Mouse (Mus musculus) urinary bladder, postnatal 36 days (tissue): ENCODE measurements around the gene Icosl.
"Not testable (repeated sequence)": the region's sequence is repeated elsewhere in the genome, so short reads cannot be mapped to it uniquely, and the experiment has no call there.

Source experiments
- DNase-seq, 2 experiments: peaks; one replicate each; pipeline ENCODE4 v3.0.0; 2022; ENCODE audit warnings: low spot score in 2 of 2, mixed read lengths in 1 of 2

Gene Icosl

GRCm38 (mm10) chr10:78114521-78115092 lies 45.5 kb downstream of the Icosl start:
- no peak for DNase-seq

GRCm38 (mm10) chr10:78115153-78115552 lies 46.1 kb downstream of the Icosl start:
- DNase-seq: no peak

DNA sequence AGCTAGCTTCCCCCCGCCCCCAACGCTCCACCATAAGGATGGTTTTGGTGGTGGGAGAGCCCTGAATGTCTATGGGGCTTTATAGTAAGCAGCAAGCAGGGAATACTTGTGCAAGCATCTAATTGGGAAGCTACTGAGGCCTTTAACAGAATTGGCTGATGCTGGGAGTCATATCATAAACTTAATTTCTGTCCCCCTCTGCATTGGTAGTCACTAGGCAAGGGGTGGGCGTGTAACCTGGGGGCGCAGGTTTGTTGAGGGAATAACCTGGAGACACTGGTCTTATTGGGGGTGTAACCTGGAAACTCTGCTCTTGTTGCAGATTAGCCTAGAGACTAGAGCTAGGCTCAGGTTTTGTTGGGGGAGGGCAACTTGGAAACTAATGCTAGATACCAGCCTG lies 50.3 kb downstream of the Icosl start:
- DNase-seq: no peak

DNA sequence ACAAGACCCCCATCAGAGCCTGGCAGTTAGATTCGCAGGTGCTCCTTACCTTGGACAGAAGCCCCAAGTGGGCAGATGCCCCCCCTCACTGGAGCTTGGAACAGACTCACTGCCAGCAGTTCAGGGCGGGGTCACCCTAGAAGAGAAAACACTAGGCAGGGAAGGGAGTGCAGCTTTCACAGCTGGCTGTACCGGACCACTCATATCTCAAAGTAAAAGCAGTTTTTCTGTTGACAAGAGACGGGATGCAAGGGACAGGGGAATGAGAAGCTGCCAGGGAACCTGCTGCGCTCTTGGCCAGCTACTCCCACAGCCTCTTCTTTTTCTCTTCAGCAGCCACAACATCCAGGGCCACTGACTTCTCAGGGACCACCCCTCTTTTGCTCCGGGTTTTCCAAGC lies 55.0 kb downstream of the Icosl start:
- DNase-seq: not testable (repeated sequence)

DNA sequence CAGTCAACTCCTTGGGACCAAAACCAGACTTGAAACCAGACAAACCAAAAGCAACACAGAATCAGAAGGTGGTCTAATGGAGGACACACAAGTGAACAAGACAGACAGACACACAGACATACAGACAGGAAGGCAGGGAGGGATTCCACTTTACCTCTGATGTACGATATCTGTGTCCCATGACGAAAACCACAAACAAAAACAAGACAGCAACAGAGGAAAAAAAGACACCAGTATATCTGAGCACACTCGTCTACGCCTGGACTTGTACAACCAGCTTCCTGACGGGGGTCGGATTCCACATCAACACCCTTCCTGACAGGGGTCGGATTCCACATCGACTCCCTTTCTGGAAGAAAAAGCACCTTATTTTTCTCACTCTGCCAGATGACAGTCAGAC lies 56.0 kb downstream of the Icosl start:
- DNase-seq: not testable (repeated sequence)

- DNase-seq: no peak
Measured at GRCm38 (mm10) chr10:78126311-78126710, 57.2 kb downstream of the Icosl start.

DNA sequence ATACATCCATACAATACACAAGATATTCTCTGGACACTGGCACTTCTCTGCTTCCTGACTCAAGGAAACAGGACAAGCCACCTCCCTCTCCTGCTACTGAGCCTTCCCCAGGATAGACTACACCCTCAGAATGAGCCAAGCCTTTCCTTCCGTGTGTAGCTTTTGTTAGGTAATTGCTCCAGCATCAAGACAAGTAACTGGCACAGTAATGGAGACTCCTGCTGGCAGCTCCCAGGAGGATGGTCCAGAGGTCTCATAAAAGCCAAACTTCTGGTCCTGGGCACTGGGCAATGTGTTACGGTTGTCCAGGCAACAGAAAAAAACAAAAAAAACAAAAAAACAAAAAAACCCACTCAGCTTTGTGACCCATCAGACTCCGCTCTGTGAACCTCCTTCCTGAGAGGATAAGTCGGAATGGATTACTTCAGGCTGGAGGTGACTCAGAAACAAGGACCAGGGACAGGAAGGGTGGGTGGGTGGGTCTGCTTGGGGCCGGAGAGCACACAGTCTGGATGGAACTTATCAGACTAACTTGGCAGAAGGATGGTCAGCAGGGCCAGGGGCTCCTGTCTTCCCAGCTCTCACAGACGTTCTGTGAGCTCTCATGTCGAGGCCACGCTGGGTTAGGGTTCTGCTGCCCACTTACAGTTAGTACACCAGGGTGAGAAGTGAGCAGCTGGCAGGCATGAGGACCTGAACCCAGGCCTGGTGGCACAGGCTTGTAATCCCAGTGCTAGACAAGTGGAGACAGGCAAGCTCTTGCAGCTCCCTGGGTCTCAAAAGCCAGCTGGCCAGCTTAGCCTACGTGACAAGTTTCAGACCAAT lies 58.2 kb downstream of the Icosl start:
- DNase-seq: no peak

DNA sequence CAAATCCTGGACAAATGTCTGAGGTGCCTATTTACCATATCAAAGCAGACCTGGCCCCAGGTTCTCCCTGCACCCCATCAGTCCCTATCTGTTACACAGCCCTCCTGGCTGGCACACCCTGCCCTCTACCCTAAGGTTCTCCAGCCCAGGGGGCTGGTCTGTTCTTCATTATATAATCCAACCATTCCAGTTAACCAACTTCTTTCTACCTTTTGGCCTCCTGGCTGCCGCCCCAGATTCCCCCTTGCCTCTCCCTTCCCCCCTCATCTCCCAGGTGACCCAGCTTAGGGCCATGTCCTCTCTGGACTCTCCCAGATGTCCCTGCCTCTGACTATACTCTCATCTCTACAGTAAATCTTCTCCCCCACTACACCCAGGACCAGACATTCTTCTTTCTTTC lies 58.8 kb downstream of the Icosl start:
- no peak for DNase-seq

DNA sequence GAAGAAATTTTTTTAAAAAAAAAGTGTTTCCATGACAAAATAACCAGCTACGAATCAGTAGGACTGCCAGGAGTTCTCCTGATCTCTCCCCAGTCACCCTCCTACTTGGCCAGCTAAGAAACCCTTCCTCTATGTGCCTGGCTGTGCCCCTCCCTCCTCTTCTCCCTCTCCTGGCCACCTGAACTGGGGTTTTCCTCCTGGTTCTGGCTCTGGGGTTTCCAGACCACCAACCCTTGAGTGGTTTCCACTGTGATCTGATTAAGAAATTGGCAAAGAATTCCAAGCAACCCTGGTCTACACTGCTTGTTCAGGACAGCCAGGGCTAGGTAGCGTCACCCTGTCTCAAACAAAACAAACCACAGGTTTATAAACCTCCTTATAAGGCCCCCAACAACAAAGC lies 59.5 kb downstream of the Icosl start:
- DNase-seq: no peak

- DNase-seq: no peak
Measured at GRCm38 (mm10) chr10:78129423-78129822, 60.3 kb downstream of the Icosl start.

GRCm38 (mm10) chr10:78129998-78130397 lies 60.9 kb downstream of the Icosl start:
- no peak for DNase-seq
